Mouse (Mus musculus): ENCODE data around the gene Pbx1. TPM values are rescaled to one million over a fixed set of nuclear protein-coding genes. Genes with fewer than 3 reads are reported as not detected.

Pbx1 gene
- polyA plus RNA-seq, 1 experiment, result 332 TPM

DNA sequence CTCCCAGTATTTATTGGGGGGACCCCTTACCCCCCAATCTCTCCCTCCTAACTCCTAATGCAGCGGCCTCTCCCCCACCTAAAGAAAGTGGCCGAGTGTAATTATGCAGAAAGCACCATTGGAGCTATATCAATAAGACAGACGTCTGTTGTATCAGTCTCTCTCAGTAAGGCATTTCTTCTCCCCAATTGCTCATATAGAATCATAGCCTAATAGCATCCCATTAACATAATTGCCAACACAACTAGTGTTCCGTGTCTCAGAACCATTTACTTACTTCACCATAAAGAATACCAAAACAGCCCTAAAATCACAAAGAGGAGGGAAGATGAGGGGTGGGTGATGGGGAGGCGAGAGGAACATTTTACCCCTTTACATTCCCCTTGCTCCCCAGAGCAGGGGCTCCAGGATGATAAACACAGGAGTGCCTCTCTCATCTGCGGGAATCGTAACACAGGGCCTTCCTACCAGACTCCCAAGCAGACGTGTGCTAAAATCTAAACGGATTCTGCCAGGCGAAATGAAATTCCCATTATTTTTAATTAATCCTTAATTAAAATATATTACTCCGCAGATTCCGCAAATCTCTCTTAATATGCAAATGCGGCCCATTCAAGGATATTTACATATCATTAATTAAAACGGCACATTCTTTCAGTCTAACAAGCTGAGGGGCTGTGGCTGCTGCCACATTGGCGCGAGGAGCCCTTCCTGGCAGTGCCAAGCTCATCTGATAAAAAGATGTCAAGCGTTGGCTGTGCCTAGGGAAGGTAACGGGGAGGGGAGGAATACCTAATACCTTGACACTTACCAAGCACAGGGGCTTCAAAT lies 104.5 kb downstream of the Pbx1 start:
- 37% methylated on average over 18 of the region's 18 CpGs for WGBS
- peak overlapping the region; percentile 45; the same call in 1 of the 2 replicates for H3K27ac ChIP-seq (ENCODE audit: insufficient read depth, low read depth, low read length)
- H3K4me3 ChIP-seq (ENCODE audit: insufficient read depth, low read depth, low read length), result no peak overlapping the region
- no peak for TF ChIP-seq POLR2A (IDR thresholded peaks at IDR 0.05; ENCODE audit: insufficient read depth, low read depth, low read length)
- no peak for TF ChIP-seq CTCF (IDR thresholded peaks at IDR 0.05; ENCODE audit: insufficient read depth, low read depth, low read length)
- H3K4me1 ChIP-seq (ENCODE audit: control insufficient read depth, insufficient read depth, low read length), result peaks cover 38% of the 10 kb centered on the region

DNA sequence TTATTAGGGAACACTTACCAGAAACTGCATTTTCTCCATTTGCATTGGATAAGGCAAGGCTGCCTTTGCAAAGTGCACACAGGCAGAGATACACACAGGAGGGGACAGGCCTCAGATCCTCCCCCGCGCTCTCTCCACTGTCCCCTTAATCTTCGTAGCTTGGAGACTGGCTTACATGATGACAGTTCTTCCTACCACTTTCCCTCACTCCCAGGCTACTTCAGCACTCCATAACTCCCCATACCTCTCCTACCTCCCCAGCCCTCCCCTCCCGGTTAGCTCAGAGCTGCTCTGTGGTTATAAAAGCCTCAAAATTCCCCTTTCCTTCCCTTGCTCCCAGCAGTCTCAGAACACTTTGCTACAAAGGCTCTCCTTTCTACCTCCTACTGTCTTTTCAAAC lies 106.3 kb downstream of the Pbx1 start:
- no peak overlapping the region for H3K4me3 ChIP-seq (ENCODE audit: insufficient read depth, low read depth, low read length)
- peaks cover 31% of the 10 kb centered on the region for H3K4me1 ChIP-seq (ENCODE audit: control insufficient read depth, insufficient read depth, low read length)
- WGBS, result 41% methylated on average over 4 of the region's 4 CpGs
- TF ChIP-seq POLR2A (IDR thresholded peaks at IDR 0.05; ENCODE audit: insufficient read depth, low read depth, low read length) (no peak), CTCF (IDR thresholded peaks at IDR 0.05; ENCODE audit: insufficient read depth, low read depth, low read length) (no peak)
- no peak overlapping the region for H3K27ac ChIP-seq (ENCODE audit: insufficient read depth, low read depth, low read length)

GRCm38 (mm10) chr1:168324306-168325085 lies 107.6 kb downstream of the Pbx1 start:
- Histone ChIP-seq H3K4me1 (ENCODE audit: control insufficient read depth, insufficient read depth, low read length) (peaks cover 31% of the 10 kb centered on the region), H3K27ac (ENCODE audit: insufficient read depth, low read depth, low read length) (no peak overlapping the region), H3K4me3 (ENCODE audit: insufficient read depth, low read depth, low read length) (no peak overlapping the region)
- 36% methylated on average over 7 of the region's 7 CpGs for WGBS
- TF ChIP-seq POLR2A (IDR thresholded peaks at IDR 0.05; ENCODE audit: insufficient read depth, low read depth, low read length) (no peak), CTCF (IDR thresholded peaks at IDR 0.05; ENCODE audit: insufficient read depth, low read depth, low read length) (no peak)

DNA sequence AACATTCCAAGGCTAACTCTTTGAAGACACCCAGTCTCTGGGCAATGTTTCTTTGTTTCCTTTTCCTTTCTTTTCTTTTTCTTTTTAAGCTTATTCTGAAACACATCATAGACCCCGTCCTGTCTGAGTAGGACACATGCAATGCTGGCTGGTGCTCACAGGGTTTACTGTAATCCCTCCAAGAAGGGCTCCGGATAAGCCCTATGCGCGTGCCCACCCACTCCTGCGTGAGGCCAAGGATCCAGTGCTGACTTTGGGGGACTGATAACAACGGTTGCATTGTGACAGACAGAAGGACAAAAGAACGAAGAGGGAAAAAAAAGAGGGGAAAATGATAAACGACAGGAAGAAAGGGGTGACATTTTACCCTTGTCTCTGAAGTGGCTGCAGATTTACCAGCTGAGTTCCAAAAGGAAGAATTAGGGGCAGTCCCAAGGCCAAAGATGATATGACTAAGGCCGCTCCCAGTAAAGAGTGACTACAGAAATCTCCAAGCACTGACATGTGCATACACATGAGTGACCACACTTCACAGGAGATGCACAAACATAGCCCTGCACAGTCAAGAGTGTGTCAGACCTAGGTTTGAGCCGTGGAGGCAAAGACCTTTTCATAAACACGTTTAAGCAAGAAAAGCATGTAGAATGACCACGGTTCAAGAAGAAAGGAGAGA lies 108.5 kb downstream of the Pbx1 start:
- no peak for TF ChIP-seq CTCF (IDR thresholded peaks at IDR 0.05; ENCODE audit: insufficient read depth, low read depth, low read length)
- no peak for TF ChIP-seq POLR2A (IDR thresholded peaks at IDR 0.05; ENCODE audit: insufficient read depth, low read depth, low read length)
- H3K27ac ChIP-seq (ENCODE audit: insufficient read depth, low read depth, low read length), result no peak overlapping the region
- no peak overlapping the region for H3K4me3 ChIP-seq (ENCODE audit: insufficient read depth, low read depth, low read length)
- WGBS, result 41% methylated on average over 12 of the region's 12 CpGs
- peaks cover 33% of the 10 kb centered on the region for H3K4me1 ChIP-seq (ENCODE audit: control insufficient read depth, insufficient read depth, low read length)

- WGBS, result 94% methylated on average over 1 of the region's 1 CpGs
- Histone ChIP-seq H3K4me3 (ENCODE audit: insufficient read depth, low read depth, low read length) (no peak overlapping the region), H3K4me1 (ENCODE audit: control insufficient read depth, insufficient read depth, low read length) (peaks cover 27% of the 10 kb centered on the region), H3K27ac (ENCODE audit: insufficient read depth, low read depth, low read length) (no peak overlapping the region)
- no peak for TF ChIP-seq POLR2A (IDR thresholded peaks at IDR 0.05; ENCODE audit: insufficient read depth, low read depth, low read length)
- TF ChIP-seq CTCF (IDR thresholded peaks at IDR 0.05; ENCODE audit: insufficient read depth, low read depth, low read length), result no peak
Observed at GRCm38 (mm10) chr1:168322892-168323291, 109.2 kb downstream of the Pbx1 start.

DNA sequence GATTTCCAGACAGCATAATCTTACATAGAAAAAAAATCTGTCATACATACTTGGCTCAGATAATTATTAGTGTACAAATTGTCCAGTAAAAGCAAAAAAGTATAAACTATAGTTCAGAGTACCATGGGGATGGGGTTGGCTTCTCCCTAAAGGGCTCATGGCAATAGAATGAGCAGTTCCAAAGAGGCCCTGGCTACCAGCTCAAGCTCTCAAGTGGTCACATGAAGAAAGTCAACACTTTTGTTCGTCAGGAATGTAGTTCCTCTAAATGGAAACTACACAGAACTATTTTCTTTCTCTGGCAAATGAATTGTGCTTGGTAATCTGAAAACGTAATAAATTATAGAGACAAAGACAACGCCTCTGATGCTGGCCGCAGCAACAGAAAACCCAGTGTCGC lies 112.4 kb downstream of the Pbx1 start:
- Histone ChIP-seq H3K4me1 (ENCODE audit: control insufficient read depth, insufficient read depth, low read length) (peaks cover 12% of the 10 kb centered on the region), H3K4me3 (ENCODE audit: insufficient read depth, low read depth, low read length) (no peak overlapping the region), H3K27ac (ENCODE audit: insufficient read depth, low read depth, low read length) (no peak overlapping the region)
- WGBS, result 33% methylated on average over 5 of the region's 5 CpGs
- TF ChIP-seq POLR2A (IDR thresholded peaks at IDR 0.05; ENCODE audit: insufficient read depth, low read depth, low read length) (no peak), CTCF (IDR thresholded peaks at IDR 0.05; ENCODE audit: insufficient read depth, low read depth, low read length) (no peak)

DNA sequence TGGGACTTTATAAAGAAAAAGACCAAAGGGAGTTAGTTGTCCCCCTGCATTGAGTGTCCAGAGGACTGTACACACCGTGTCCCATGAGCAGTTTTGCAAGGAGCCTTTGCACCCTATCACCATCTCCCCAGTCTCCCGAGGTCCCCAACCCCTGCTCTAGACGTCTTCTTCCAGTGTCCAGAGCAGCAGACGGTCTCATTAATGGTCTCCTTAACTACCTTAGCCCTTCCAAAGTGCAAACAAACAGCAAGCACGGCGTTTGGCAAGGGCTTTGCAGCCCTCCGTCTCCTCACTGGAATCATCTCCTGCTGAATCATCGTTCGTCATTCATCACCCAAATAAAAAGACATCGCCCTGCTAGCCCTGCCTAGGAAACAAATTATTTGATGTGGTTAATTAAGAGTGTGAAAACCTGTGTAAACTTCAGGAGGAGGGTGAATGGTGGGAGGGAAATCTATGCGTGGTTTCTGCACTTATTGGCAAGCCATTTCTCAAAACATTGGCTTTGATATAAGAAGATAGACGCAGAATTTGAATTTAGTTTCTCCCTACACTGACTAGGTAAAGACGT lies 113.1 kb downstream of the Pbx1 start:
- 25% methylated on average over 13 of the region's 13 CpGs for WGBS
- 0 out of 2 replicates have a peak overlapping the region, but pooled peaks have one; percentile 15 for H3K27ac ChIP-seq (ENCODE audit: insufficient read depth, low read depth, low read length)

DNA sequence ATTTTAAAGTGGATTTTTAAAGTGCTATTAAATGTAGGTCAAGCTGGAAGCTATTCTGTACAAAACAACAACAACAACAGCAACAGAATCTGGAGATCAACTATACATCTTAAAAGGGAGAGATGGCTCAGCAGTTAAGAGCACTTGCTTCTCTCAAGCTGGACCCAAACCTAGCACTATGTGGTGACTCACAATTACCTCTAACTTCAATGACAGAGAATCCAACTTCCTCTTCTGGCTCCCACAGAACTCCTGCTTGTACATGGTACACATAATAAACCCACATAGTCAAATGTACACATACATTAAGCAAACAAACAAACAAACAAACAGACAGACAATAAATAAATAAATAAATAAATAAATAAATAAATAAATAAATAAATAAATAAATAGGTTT lies 118.3 kb downstream of the Pbx1 start:
- no peak overlapping the region for H3K4me3 ChIP-seq (ENCODE audit: insufficient read depth, low read depth, low read length)
- H3K27ac ChIP-seq (ENCODE audit: insufficient read depth, low read depth, low read length), result no peak overlapping the region
- TF ChIP-seq POLR2A (IDR thresholded peaks at IDR 0.05; ENCODE audit: insufficient read depth, low read depth, low read length), result no peak
- TF ChIP-seq CTCF (IDR thresholded peaks at IDR 0.05; ENCODE audit: insufficient read depth, low read depth, low read length), result no peak
- H3K4me1 ChIP-seq (ENCODE audit: control insufficient read depth, insufficient read depth, low read length), result peaks cover 11% of the 10 kb centered on the region

More for the DNA sequence above, 113.1 kb downstream of the Pbx1 start:
- no peak for TF ChIP-seq POLR2A (IDR thresholded peaks at IDR 0.05; ENCODE audit: insufficient read depth, low read depth, low read length)
- TF ChIP-seq CTCF (IDR thresholded peaks at IDR 0.05; ENCODE audit: insufficient read depth, low read depth, low read length), result no peak
- no peak overlapping the region for H3K4me3 ChIP-seq (ENCODE audit: insufficient read depth, low read depth, low read length)
- peaks cover 15% of the 10 kb centered on the region for H3K4me1 ChIP-seq (ENCODE audit: control insufficient read depth, insufficient read depth, low read length)
